Mouse (Mus musculus): ENCODE data around the gene Fbh1.

Fbh1 gene

DNA sequence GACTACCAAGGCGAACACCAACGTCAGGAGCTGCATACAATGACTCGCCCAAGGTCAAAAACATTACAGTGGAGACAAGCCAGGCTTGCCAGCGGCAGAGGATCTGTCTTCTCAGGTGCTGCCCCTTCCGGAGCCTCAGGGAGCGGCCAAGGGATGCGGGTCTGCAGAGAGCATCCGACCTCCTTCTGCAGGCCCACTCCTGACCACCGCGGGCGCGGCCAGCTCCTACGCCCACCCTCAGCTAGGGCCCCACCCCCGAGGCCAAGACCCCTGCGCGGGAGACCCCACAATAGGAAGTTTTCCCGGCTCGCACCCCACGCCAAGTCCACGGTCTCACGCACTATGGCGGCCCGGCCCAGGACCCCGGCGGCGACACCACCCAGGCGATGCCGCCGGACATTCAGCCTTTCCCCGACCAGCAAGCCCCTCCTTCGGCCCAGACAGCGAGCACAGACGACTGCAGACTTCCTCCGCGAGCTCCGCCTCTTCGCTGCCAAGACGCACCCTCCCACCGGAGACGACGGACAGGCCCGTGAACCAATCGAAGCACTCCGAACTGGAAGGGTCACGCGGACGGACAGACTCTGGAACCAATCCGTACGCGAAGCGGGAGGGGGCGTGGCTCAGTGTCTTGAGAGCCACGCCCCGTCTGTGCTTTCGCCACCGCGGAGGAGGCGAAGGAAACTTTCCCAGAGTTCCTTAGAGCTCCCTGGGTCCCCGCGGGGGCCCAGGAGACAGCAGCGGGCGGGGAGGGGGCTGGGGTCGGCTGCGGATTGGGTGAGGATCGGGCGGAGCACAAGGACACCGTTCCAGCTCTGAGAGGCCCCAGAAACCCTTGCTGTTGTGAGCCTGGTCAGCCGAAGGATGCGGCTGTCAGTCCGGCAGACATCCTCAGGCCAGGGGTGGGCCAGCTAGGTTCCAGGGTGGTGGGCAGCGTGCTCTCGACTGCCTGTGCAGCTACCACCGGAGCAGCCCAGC is at the start of gene Fbh1, which contains the start of gene Ankrd16:
Gene Fbh1, minus strand, starts transcription at position 492 of the 978 bp plus-strand sequence.
Gene Ankrd16, plus strand, starts transcription at position 786 of the 978 bp plus-strand sequence.
- DNase-seq (ENCODE audit: low spot score), result peak; percentile 100

DNA sequence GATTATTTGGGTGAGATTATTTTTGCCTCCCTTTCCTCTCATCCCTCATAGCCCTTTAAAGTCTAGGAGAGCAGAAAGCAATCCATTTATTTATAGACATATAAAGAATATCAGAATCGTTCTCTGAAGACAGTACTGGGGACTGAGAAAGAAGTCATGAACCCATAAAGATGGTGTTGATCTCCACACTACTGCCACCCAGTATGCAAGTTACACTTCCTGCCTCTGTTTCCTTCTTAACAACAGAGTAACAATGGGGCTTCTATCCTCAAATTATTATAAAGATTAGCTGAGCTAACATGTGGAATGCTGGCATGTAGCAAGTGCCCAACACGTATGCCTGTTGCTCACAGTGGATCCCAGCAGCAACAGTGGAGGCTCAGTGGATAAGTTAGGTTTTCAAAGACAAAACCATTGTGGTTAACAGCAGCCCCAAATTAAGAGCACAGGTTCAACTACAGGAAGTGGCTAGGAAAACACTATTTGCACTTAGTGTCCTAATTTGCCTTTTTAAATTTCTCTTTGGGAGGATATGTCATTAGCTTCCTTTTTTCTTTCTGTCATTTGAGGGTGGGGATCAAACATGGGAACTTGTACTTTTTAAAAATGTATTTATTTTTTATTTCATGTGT is 24.0 kb upstream of the Fbh1 start:
- no peak for DNase-seq (ENCODE audit: low spot score)

DNA sequence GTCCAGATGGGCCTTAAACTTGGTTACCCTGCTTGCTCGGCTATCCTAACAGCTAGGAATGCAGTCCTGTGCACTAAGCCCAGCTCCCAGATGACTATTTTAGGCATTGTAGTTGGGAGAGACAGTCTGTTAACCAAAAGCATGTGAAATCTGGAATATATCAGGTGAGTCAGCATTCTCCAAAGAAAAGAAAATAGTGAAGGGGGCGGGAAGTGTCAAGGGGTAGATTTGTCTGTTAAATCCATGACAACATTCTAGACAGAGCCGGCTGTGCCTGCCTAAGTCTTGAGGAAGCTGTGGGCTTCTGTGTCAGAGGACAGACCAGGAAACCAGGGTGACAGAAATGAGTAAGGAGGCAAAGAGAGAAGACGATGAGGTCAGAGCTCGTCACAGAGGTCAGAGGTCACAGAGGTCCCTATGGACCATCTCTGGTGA is 20.6 kb upstream of the Fbh1 start:
- peak; percentile 44 for DNase-seq (ENCODE audit: low spot score)

DNA sequence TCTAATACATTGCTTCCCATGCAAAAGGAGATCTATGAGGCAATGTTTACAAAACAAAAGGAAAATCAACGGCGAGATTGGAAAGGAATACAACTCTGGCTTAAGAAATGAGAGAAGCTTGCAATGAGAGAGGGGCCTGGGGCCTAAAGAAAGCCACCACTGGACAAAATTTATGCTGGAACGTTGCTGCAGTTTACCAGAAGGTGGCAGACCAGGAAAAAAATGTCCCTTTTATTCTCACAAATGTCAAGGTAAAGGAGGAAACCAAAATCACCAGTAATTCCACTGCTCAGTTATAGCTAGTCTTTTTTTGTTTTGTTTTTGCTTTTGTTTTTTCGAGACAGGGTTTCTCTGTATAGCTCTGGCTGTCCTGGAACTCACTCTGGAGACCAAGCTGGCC is 17.3 kb upstream of the Fbh1 start:
- DNase-seq (ENCODE audit: low spot score), result no peak

DNA sequence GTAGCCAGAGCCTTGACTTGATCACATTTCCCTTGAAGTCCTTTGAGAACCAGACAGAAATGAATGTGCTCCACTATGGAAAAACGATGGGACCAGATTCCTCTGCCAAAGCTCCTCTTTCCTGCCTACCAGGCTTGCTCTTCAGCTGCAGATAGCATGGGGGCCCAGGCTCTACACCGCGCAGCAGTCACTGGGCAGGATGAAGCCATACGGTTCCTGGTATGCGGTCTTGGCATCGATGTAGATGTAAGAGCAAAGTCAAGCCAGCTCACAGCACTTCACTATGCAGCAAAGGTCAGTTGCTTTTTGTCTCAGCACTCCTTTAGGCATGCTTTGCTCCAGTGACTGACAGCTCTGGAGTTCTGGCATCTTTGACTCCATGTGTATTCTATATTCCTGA is 6.8 kb upstream of the Fbh1 start:
- no peak for DNase-seq (ENCODE audit: low spot score)

DNA sequence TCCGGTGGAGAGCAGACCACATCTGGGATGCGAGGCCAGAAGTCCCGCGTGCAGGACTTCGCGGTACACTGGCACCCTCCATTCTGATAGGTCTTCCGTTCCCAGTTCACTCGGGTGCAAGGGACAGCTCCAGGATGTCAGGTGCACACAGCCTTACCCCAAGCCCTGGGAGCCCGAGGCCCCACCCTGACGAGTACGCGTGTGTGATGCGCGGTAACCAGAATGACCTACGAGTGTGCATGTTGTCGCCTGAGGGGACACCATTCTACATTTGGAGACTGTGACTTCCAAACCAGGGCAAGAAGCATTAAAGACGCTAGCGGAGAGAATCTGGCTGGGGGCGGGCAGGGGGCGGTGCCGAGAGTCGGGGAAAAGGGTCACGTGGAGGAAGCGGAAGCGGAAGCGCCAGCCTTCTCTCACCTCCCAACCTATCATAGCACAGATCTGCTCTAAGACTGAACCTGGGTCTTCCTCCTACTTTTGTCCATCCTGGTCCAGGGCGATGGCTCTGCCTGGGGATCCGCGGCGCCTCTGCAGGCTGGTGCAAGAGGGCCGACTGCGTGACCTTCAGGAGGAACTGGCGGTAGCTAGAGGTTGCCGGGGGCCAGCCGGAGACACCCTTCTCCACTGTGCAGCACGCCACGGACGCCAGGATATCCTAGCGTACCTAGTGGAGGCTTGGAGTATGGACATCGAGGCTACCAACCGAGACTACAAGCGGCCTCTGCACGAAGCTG is 873 bp upstream of the Fbh1 start:
- peak; percentile 90 for DNase-seq (ENCODE audit: low spot score)

DNA sequence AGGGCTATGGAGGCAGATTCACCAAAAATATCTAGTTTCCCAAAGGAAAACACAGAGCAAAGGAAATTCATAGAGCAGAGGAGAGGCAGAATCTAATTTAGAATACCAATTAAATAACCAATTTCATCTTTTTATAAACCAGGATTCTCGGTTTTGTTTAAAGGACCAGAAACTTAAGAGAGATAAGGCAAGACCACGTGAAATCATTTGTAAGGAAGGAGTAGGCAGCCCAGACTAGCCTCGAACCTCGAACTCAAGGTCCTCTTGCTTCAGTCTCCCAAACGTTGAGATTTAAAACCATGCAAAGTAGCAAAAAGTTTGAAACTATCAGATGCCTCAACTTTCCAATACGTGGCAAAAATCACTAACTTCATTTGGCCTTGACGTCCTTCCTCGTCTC is 967 bp downstream of the Fbh1 start:
- no peak for DNase-seq (ENCODE audit: low spot score)

DNA sequence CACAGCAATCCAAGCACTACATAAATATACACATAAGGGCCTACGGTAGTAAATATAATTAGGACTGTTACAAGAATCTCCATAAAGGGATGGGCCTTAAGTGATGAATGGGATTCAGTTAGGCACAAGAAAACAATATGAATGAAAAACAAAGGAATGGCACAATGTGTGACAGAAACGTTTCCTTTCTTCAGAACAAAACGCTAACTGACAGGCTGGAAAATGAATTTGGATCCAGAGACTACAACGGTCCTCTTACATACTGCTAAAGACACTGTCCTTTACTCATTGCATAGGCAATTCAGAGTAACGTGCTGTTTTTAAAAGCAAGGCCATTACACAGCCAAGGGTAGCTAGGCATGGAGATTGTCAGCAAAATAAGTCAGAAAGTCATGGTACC is 2.3 kb downstream of the Fbh1 start:
- no peak for DNase-seq (ENCODE audit: low spot score)

DNA sequence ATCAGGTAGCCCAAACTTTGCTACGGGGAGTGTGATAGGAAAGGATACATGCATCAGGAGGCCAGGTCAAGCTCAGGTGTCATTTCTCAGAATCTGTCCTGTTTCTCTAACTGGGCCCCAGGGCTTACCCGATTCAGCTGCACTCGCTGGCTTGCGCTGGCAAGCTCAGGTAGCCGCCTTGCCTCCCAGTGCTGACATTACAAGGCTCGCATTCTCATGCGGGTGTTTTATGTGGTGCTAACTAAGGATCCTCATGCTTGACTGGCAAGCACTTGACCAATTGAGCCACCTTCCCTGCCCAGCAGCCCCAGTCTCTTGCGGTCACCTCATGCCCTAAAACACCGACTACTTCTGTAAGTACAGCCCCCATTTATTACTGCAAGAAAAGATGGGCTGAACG is 3.0 kb downstream of the Fbh1 start:
- DNase-seq (ENCODE audit: low spot score), result no peak

DNA sequence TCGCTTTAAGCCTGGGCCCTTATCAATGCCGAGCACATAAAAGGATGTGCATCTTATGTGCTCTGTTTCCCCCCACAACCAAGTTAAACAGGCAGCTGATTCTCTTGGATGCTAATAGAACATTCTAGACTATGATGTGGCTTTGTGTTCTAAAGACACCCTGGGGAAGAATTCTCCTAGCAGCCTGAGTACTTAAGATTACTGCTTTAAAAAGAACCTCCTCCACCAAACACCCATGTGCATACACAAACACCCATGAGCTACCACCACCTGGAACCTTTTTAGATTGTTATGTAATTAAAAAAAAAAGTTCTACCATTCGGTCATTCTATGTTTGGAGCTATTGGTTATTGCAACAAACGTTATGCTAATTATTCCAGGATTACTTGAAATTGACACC is 5.0 kb downstream of the Fbh1 start:
- no peak for DNase-seq (ENCODE audit: low spot score)

DNA sequence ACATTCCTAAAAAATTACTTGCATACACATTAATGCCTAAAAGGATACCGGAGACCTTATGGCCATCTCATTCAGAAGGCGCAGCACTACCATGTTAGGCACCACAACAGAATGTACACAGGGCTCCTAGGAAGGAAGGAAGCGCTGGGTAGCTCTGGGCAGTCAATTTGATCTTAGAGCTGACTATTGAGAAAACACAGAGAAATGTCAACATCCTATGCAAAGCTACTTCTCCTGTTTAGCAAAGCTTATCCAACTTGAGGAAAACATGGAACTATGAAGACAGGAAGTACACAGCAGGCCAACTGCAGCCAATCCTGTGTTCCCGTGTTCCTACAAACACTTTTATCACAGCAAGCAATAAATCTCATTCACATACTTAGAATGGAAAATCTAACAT is 5.7 kb downstream of the Fbh1 start:
- DNase-seq (ENCODE audit: low spot score), result no peak

DNA sequence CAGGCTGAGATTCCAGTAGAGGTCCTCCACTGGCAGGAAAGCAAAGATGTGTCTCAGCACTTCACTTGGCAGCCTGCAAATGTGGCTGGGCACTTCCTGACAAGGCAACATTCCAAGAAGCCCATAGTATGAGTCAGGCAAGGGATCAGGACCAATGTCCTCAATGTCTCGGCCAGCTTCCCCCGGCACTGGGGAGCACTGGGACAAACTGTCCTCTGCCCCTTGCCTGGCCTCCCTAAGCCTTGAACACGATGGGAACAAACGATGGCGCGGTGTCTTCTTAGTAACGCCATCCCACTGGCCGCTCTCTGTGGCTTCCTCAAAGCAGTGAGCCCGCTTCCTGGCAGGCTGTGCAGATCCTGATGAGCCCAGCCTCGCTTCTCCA is 10.2 kb downstream of the Fbh1 start:
- no peak for DNase-seq (ENCODE audit: low spot score)

DNA sequence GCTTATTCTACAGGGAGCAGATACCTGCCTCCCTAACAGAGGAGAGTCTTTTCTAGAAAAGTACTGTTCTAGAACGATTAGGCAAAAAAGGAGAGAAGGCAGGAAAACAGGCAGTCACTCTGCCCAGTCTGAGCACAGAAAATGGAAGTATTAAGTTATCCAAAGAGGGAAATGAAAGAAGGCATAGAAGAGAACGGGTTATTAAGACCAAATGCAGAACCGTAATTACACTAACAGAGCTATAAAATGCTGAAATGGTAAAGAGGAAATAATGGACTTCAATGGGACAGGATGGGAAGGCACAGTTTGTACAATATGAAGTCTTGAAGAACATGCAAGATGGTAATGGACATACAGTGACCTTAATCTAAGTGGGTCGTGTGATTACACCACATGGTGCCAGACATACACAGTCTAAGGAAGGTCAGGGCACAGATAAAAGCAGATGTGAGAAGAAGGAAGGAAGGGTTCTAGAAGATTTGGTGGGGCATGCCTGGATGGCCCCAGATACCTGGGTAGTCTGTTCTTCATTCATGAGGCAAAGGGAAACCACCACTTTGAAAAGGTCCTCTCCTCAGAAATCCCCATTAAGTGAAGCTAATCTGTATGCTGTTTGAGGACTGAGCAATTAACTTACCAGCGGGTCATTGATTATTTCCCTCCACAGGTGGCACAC is 10.8 kb downstream of the Fbh1 start:
- DNase-seq (ENCODE audit: low spot score), result no peak

DNA sequence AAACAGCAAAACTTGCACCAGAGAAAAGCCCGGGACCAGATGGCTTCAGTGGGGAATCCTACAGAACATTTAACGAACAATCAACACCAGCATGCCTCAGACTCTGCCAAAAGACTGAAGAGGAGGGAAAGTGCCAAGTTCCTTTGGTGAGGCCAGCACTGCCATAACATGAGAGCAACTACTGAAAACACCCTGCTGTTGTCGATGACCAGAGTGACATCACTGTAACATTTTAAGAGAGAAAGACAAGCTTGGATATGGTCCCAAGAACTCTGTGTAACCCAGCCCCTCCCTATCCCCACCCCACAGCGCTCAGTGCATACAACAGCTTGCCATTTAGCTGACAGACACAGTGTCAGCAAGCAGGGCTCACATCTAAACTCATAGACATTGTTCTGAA is 11.7 kb downstream of the Fbh1 start:
- no peak for DNase-seq (ENCODE audit: low spot score)

DNA sequence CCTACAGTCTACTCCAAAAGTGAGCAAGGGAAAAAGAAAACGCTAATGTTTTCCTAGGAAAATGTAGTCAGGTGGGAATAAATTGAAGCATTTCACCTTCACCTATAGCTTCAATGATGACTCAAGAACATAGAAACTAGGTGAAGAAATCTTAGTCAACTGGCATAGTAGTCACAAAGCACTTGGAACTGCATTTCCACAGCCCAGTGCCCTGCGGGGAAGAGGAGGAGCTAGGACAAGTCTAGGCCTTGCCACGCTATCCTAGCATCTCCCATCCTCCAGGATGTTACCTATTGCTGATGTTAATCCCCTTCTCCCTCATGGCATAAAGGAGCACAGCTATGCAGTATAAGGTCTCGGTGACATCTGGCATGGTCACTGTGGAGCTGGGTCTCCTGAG is 14.8 kb downstream of the Fbh1 start:
- DNase-seq (ENCODE audit: low spot score), result no peak

DNA sequence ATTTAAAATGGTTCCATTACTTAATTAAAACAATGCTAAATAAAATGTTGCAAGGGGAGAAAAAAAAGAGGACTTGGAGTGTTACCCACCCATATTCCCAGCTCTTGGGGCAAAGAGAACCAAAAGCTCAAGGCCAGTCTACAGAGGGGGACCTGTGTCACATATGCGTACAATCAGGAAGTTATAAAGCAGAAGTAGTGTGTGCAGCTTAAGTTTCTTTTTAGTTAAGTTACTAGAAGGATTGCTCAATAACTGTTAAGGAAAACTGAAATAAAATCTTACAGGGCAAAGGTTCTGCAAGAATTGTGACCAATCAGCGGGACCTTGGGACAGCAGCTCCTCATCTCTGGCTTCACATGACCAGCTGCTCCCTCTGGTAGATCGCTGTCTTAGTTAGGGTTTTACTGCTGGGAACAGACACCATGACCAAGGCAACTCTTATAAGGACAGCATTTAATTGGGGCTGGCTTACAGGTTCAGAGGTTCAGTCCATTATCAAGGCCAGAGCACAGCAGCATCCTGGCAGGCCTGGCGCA is 37.8 kb downstream of the Fbh1 start:
- DNase-seq (ENCODE audit: low spot score), result no peak

DNA sequence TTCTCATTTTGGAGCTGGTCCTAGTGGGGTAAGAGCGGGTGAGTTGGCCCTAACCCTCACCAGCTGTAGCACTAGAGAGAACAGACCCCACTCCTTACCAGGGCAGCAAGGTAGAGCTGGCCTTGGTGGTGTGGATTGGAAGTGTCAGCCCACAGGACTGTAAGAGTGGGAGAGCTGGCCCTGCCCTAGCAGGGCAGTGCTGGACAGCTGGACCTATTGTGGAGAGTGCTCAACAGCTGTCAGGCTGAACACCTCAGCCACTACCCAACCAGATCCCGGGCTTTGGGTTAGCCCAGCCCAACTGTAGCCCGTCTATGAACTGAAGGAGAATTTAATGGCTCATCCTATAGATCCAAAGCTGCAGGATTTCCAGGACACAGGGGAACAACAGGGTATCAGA is 38.6 kb downstream of the Fbh1 start:
- DNase-seq (ENCODE audit: low spot score), result no peak

DNA sequence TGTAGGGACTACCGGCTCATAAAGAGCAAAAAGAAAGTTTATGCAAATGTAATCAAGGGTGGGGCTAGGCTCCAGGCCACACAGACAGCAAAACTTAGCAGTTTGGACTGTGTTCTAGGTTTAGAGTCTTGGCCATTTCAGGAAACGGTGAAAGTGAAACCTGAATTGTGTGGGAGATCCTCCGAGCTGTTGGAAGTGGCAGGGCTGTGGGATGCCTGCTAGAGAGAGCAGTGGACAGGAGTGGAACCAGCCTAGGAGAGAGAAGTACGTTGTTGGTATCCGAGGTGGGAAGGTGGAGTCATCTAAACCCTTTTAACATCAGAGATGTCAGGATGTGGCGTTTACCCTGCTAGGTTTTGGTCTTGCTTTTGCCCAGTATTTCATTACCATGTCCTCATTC is 41.5 kb downstream of the Fbh1 start:
- DNase-seq (ENCODE audit: low spot score), result no peak

DNA sequence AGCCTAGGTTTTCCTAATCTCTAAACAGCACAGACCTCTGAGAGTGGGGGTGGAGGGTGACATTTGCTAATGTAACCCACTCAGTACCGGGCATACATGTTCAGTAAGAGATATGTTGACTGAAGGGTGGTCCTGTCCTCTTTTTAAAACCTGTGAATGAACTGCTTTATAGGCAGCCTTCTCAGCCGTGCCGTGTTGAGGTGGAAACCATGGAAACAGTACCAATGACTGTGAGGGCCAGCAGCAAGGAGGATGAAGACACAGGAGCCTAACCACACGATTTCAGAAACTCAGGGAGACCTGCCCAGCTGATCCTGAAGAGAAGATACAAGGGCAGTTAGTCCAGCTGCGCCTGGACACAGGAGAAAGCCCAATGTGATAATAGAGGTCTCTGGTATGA is 44.4 kb downstream of the Fbh1 start:
- DNase-seq (ENCODE audit: low spot score), result no peak

DNA sequence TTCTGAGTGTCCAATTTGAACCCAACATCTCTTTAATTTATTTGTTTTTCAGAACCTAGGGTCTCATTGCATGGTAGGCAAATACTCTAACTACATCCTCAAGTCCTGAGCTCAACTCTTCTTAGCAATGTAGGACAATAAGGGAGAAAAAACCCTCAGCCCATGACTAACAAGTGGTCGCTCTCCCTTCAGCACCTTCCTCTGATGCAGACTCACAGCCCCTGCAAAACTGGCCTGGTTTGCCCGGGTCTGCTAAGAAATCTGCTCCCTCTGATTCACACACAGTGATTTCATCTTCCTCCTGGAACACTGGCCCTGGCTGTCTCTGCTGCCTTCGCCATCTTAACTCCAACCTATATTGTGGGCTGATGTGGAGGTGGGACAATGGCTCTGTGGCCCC is 48.3 kb downstream of the Fbh1 start:
- DNase-seq (ENCODE audit: low spot score), result peak; percentile 36

DNA sequence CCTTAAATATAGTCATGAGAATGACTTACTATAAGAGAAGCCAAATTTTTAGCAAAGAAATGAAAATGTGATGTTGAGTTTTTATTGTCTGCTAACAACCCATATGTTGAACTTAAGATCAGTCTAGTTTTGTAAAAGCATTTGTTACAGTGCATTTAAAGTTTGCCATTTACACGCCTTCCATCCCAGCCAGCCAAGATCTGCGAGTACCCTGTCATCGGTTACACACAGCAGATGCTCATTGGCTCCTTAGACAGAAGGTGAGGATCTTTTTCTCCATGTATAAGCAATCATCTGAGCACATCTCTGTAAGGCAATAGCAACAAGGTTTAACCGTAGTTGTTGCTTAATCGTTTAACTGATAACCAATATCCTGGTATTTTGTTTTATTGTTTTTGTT is 49.8 kb downstream of the Fbh1 start:
- no peak for DNase-seq (ENCODE audit: low spot score)

DNA sequence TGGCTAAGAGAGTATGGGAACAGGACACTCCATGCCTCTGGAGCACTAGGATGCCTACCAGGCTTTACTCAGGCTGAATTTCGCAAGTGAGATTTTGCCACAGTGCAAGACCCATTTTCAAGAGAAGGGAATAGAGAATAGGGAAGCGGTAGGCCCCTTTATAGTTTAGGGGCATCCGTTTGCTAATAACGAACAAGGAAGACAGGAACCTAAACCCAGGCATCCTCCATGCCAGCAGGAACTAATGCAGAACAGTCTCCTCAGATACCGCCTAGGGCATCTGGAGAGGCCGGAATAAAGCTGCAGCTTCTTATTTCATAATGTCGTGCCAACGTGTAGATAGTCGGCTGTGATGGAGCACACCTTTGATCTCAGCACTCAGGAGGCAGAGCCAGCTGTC is 54.8 kb downstream of the Fbh1 start:
- DNase-seq (ENCODE audit: low spot score), result no peak

Measured in embryo, embryonic 10 days (tissue).